Mouse (Mus musculus) cerebellum, adult 2 months (tissue): ENCODE results near the gene Pde4c. TPM values are rescaled to one million over a fixed set of nuclear protein-coding genes. Genes with fewer than 3 reads are reported as not detected.

Source experiments
- DNase-seq, 2 experiments: peaks; one replicate each; pipeline ENCODE4 v3.0.0; 2021
- H3K27ac ChIP-seq: fragments of 200-500 bp; 2 replicates; pipeline ENCODE4 v1.5.1; 2012; ENCODE audit warnings: low read length, control low read depth, inconsistent platforms; ENCODE audit not compliant: insufficient read depth
- H3K27me3 ChIP-seq: fragments of 200-500 bp; 2 replicates; pipeline ENCODE4 v1.6.1; 2012; ENCODE audit warnings: inconsistent platforms, mild to moderate bottlenecking, low read length, moderate library complexity; ENCODE audit not compliant: control insufficient read depth, insufficient read depth
- H3K4me1 ChIP-seq: fragments of 200-500 bp; 2 replicates; pipeline ENCODE4 v1.6.1; 2011; ENCODE audit warnings: low read length; ENCODE audit not compliant: control insufficient read depth, insufficient read depth
- H3K4me3 ChIP-seq: fragments of 200-500 bp; replicated peaks from 2 replicates; pipeline ENCODE3; 2011; ENCODE audit warnings: mild to moderate bottlenecking, low read depth, low read length, control low read depth; ENCODE audit not compliant: insufficient read depth
- CTCF ChIP-seq: fragments of 200-500 bp; IDR thresholded peaks from 2 replicates; pipeline ENCODE4 v1.5.1; 2011; ENCODE audit warnings: low read depth, mild to moderate bottlenecking, control low read depth, low read length, moderate library complexity, borderline replicate concordance; ENCODE audit not compliant: insufficient read depth
- POLR2A ChIP-seq: fragments of 200-500 bp; IDR thresholded peaks from 2 replicates; pipeline ENCODE4 v1.6.1; 2011; ENCODE audit warnings: low read length, control low read depth, borderline replicate concordance; ENCODE audit not compliant: insufficient read depth
- WGBS: fragments of 180-500 bp; shearing (Covaris S2); methylation state at CpG from one replicate; pipeline ENCODE4 v1.1.7; 2018; 5-methylcytosine and 5-hydroxymethylcytosine counted together
- polyA plus RNA-seq: library from polyadenylated mRNA; depleted of rRNA; stranded (reverse); fragments of >200 nt; gene quantifications from 2 replicates; pipeline ENCODE4 v1.2.3, GENCODE M21; 2012

Pde4c gene
- polyA plus RNA-seq, 1 experiment: 3.0 TPM

- Histone ChIP-seq H3K4me1 (peaks cover 38% of the 10 kb centered on the region), H3K27me3 (no peaks in the 10 kb centered on the region), H3K27ac (peak overlapping the region; percentile 87), H3K4me3 (peak overlapping the region; percentile 11)
- TF ChIP-seq CTCF (no peak), POLR2A (0 out of 2 replicates have a peak, but pooled peaks have one; percentile 20)
- WGBS: 2% methylated on average over 3 of the region's 3 CpGs
- peak; percentile 92 to 96 for DNase-seq
Observed at GRCm38 (mm10) chr8:70702842-70703182, 20.7 kb upstream of the Pde4c start.

- WGBS: 57% methylated on average over 3 of the region's 3 CpGs
- peaks cover 43% of the 10 kb centered on the region for H3K4me1 ChIP-seq
- TF ChIP-seq POLR2A: no peak
- DNase-seq: no peak
- peak within 1 kb of the TSS; percentile 11 for H3K4me3 ChIP-seq
- H3K27me3 ChIP-seq: no peaks in the 10 kb centered on the region
- peak within 1 kb of the TSS; percentile 87 for H3K27ac ChIP-seq
Observed at GRCm38 (mm10) chr8:70703287-70703686, 20.2 kb upstream of the Pde4c start, which contains the start of gene Iqcn. Gene Iqcn, plus strand, starts transcription at chr8:70703457.

- Histone ChIP-seq H3K27ac (no peak overlapping the region), H3K4me3 (no peak overlapping the region), H3K27me3 (no peaks in the 10 kb centered on the region), H3K4me1 (peaks cover 43% of the 10 kb centered on the region)
- no peak for DNase-seq
- TF ChIP-seq CTCF (no peak), POLR2A (no peak)
- 31% methylated on average over 14 of the region's 14 CpGs for WGBS
Observed at GRCm38 (mm10) chr8:70708281-70708680, 15.2 kb upstream of the Pde4c start.

- Histone ChIP-seq H3K4me1 (peaks cover 28% of the 10 kb centered on the region), H3K27ac (no peak overlapping the region), H3K4me3 (no peak overlapping the region), H3K27me3 (no peaks in the 10 kb centered on the region)
- 92% methylated on average over 9 of the region's 9 CpGs for WGBS
- DNase-seq: no peak
- TF ChIP-seq CTCF: no peak
Observed at GRCm38 (mm10) chr8:70709794-70710193, 13.7 kb upstream of the Pde4c start.

- no peak overlapping the region for H3K27ac ChIP-seq
- peaks cover 28% of the 10 kb centered on the region for H3K4me1 ChIP-seq
- H3K4me3 ChIP-seq: no peak overlapping the region
- DNase-seq: peak; percentile 47 to 54
- H3K27me3 ChIP-seq: no peaks in the 10 kb centered on the region
- TF ChIP-seq CTCF (no peak), POLR2A (no peak)
- WGBS: 54% methylated on average over 1 of the region's 1 CpGs
Observed at GRCm38 (mm10) chr8:70710296-70710695, 13.2 kb upstream of the Pde4c start.

GRCm38 (mm10) chr8:70711041-70711440 is 12.5 kb upstream of the Pde4c start:
- 75% methylated on average over 11 of the region's 11 CpGs for WGBS
- H3K4me1 ChIP-seq: peaks cover 28% of the 10 kb centered on the region

GRCm38 (mm10) chr8:70713991-70714390 is 9.5 kb upstream of the Pde4c start:
- peaks cover 15% of the 10 kb centered on the region for H3K4me1 ChIP-seq
- WGBS: 78% methylated on average over 7 of the region's 7 CpGs

More at GRCm38 (mm10) chr8:70711041-70711440, 12.5 kb upstream of the Pde4c start:
- Histone ChIP-seq H3K4me3 (no peak overlapping the region), H3K27ac (no peak overlapping the region), H3K27me3 (no peaks in the 10 kb centered on the region)
- no peak for DNase-seq
- TF ChIP-seq POLR2A: no peak
- TF ChIP-seq CTCF: no peak

GRCm38 (mm10) chr8:70715086-70715485 is 8.4 kb upstream of the Pde4c start:
- no peak overlapping the region for H3K27ac ChIP-seq
- TF ChIP-seq POLR2A (no peak), CTCF (no peak)
- no peak overlapping the region for H3K4me3 ChIP-seq
- 64% methylated on average over 2 of the region's 2 CpGs for WGBS
- H3K27me3 ChIP-seq: no peaks in the 10 kb centered on the region
- DNase-seq: no peak
- peaks cover 12% of the 10 kb centered on the region for H3K4me1 ChIP-seq

More at GRCm38 (mm10) chr8:70713991-70714390, 9.5 kb upstream of the Pde4c start:
- H3K4me3 ChIP-seq: no peak overlapping the region
- no peak for DNase-seq
- TF ChIP-seq CTCF: no peak
- H3K27me3 ChIP-seq: no peaks in the 10 kb centered on the region
- H3K27ac ChIP-seq: no peak overlapping the region
